Mouse (Mus musculus) kidney, adult 2 months (tissue): ENCODE data around the gene Gm10300. TPM values are rescaled to one million over a fixed set of nuclear protein-coding genes. Genes with fewer than 3 reads are reported as not detected.
A peak's percentile ranks its signal among the peaks of the same experiment; 100 is the strongest.

Experiments
- DNase-seq: peaks from one replicate; pipeline ENCODE4 v3.0.0; 2021
- H3K27ac ChIP-seq: fragments of 200-500 bp; 2 replicates; pipeline ENCODE4 v1.5.1; 2012; ENCODE audit warnings: low read depth, low read length, control low read depth, inconsistent platforms; ENCODE audit not compliant: insufficient read depth
- H3K27me3 ChIP-seq: fragments of 200-500 bp; replicated peaks from 2 replicates; pipeline ENCODE4 v1.6.1; 2012; ENCODE audit warnings: mild to moderate bottlenecking, moderate library complexity, low read length, inconsistent platforms; ENCODE audit not compliant: control insufficient read depth, insufficient read depth
- H3K36me3 ChIP-seq: fragments of 200-500 bp; 2 replicates; pipeline ENCODE4 v1.6.1; 2012; ENCODE audit warnings: mild to moderate bottlenecking, moderate library complexity, low read length, inconsistent platforms; ENCODE audit not compliant: control insufficient read depth, insufficient read depth
- H3K4me1 ChIP-seq: fragments of 200-500 bp; 2 replicates; pipeline ENCODE4 v1.6.1; 2011; ENCODE audit warnings: low read length; ENCODE audit not compliant: control insufficient read depth, insufficient read depth
- H3K4me3 ChIP-seq: fragments of 200-500 bp; 2 replicates; pipeline ENCODE4 v1.5.1; 2011; ENCODE audit warnings: mild to moderate bottlenecking, low read depth, low read length, control low read depth; ENCODE audit not compliant: insufficient read depth
- CTCF ChIP-seq: fragments of 200-500 bp; conservative IDR thresholded peaks from 2 replicates; pipeline ENCODE4 v1.5.1; 2011; ENCODE audit warnings: low read depth, mild to moderate bottlenecking, control low read depth, low read length, moderate library complexity, mixed read lengths; ENCODE audit not compliant: insufficient read depth, insufficient read length
- POLR2A ChIP-seq: fragments of 200-500 bp; IDR thresholded peaks from one replicate; pipeline ENCODE4 v1.6.1; 2011; ENCODE audit warnings: low read depth, low read length, control low read depth
- WGBS: fragments of 180-500 bp; shearing (Covaris S2); methylation state at CpG from one replicate; pipeline ENCODE4 v1.1.7; 2018; 5-methylcytosine and 5-hydroxymethylcytosine counted together
- polyA plus RNA-seq: library from polyadenylated mRNA; depleted of rRNA; stranded (reverse); fragments of >200 nt; gene quantifications from 2 replicates; pipeline ENCODE4 v1.2.3, GENCODE M21; 2012

The Gm10300 gene
- polyA plus RNA-seq, 1 experiment, result 0.09 TPM

GRCm38 (mm10) chr4:132041471-132042332 lies 32.8 kb upstream of the Gm10300 start:
- no peaks in the 10 kb centered on the region for H3K36me3 ChIP-seq
- H3K27me3 ChIP-seq, result no peaks in the 10 kb centered on the region
- H3K4me1 ChIP-seq, result peaks cover 12% of the 10 kb centered on the region
- DNase-seq, result no peak
- 83% methylated on average over 6 of the region's 6 CpGs for WGBS
- H3K27ac ChIP-seq, result no peak overlapping the region
- TF ChIP-seq POLR2A, result no peak
- TF ChIP-seq CTCF, result no peak
- H3K4me3 ChIP-seq, result no peak overlapping the region

- Histone ChIP-seq H3K4me3 (no peak overlapping the region), H3K27ac (no peak overlapping the region), H3K27me3 (no peaks in the 10 kb centered on the region), H3K36me3 (no peaks in the 10 kb centered on the region), H3K4me1 (peaks cover 5% of the 10 kb centered on the region; the same call in 1 of the 2 replicates)
- 87% methylated on average over 3 of the region's 3 CpGs for WGBS
- no peak for DNase-seq
- no peak for TF ChIP-seq POLR2A
- no peak for TF ChIP-seq CTCF
Observed at GRCm38 (mm10) chr4:132043726-132044125, 30.8 kb upstream of the Gm10300 start.

- 2% methylated on average over 92 of the region's 95 CpGs for WGBS
- DNase-seq, result peak; percentile 33
- Histone ChIP-seq H3K36me3 (no peaks in the 10 kb centered on the region), H3K4me3 (peak overlapping the region; percentile 56), H3K4me1 (peaks cover 4% of the 10 kb centered on the region; the same call in 1 of the 2 replicates), H3K27me3 (no peaks in the 10 kb centered on the region), H3K27ac (no peak overlapping the region)
- TF ChIP-seq POLR2A (no peak), CTCF (no peak)
Observed at GRCm38 (mm10) chr4:132048011-132048991, 26.2 kb upstream of the Gm10300 start.

- 2% methylated on average over 35 of the region's 46 CpGs for WGBS
- no peak for TF ChIP-seq CTCF
- no peak for TF ChIP-seq POLR2A
- Histone ChIP-seq H3K27me3 (no peaks in the 10 kb centered on the region), H3K36me3 (no peaks in the 10 kb centered on the region), H3K4me3 (peak overlapping the region; percentile 68), H3K27ac (no peak overlapping the region), H3K4me1 (peaks cover 4% of the 10 kb centered on the region; the same call in 1 of the 2 replicates)
- peak; percentile 94 for DNase-seq
Observed at GRCm38 (mm10) chr4:132048995-132049404, 25.5 kb upstream of the Gm10300 start.

GRCm38 (mm10) chr4:132049549-132050200 lies 24.8 kb upstream of the Gm10300 start:
- 10% methylated on average over 15 of the region's 15 CpGs for WGBS
- no peak overlapping the region for H3K27ac ChIP-seq
- DNase-seq, result peak; percentile 25

More at GRCm38 (mm10) chr4:132049549-132050200, 24.8 kb upstream of the Gm10300 start:
- Histone ChIP-seq H3K4me3 (peak overlapping the region; percentile 68; the same call in 1 of the 2 replicates), H3K27me3 (no peaks in the 10 kb centered on the region), H3K4me1 (peaks cover 4% of the 10 kb centered on the region; the same call in 1 of the 2 replicates), H3K36me3 (no peaks in the 10 kb centered on the region)
- no peak for TF ChIP-seq POLR2A
- TF ChIP-seq CTCF, result no peak
